Mouse (Mus musculus): ENCODE measurements around the gene Hecw2. TPM values are rescaled to one million over a fixed set of nuclear protein-coding genes. Genes with fewer than 3 reads are reported as not detected.

Hecw2 gene
- polyA plus RNA-seq, 1 experiment from 2014 or later: 2.9 TPM

DNA sequence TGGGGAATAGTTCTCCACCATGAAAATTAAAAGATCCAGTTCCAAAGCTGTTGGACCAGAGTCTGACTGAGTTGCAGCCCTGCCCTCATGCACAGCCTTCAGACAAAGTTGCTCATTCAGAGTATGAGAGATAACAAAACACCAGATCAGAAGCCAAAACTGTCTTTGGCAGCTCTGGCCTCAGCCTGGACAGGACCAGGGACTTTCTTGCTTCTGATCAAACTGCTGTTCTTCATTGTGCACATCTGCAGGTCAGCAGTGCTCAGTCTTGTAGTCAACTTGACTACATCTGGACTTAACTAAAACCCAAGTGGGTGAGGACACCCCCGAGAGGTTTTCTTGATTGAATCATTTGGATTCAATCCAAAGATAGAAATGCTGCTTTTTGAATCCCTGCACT lies 120.5 kb downstream of the Hecw2 start:
- Histone ChIP-seq H3K36me3 (ENCODE audit: control insufficient read depth, insufficient read depth, low read length) (no peaks in the 10 kb centered on the region), H3K4me1 (replicated peaks; ENCODE audit: control insufficient read depth, insufficient read depth, low read length) (no peaks in the 10 kb centered on the region), H3K4me2 (ENCODE audit: low read depth, low read length, severe bottlenecking) (no peak overlapping the region), H3K9me3 (ENCODE audit: control insufficient read depth, low read length) (no peaks in the 10 kb centered on the region), H3K27me3 (ENCODE audit: control insufficient read depth, insufficient read depth, low read length) (no peaks in the 10 kb centered on the region), H3K9ac (ENCODE audit: low read length) (no peak overlapping the region), H3K27ac (ENCODE audit: low read depth, low read length) (no peak overlapping the region), H3K4me3 (ENCODE audit: low read depth, low read length) (no peak overlapping the region)
- no peak for ATAC-seq (replicated peaks; ENCODE audit: low FRiP score)
- 68% methylated on average over 1 of the region's 1 CpGs for WGBS
- DNase-seq (ENCODE audit: low spot score): no peak

DNA sequence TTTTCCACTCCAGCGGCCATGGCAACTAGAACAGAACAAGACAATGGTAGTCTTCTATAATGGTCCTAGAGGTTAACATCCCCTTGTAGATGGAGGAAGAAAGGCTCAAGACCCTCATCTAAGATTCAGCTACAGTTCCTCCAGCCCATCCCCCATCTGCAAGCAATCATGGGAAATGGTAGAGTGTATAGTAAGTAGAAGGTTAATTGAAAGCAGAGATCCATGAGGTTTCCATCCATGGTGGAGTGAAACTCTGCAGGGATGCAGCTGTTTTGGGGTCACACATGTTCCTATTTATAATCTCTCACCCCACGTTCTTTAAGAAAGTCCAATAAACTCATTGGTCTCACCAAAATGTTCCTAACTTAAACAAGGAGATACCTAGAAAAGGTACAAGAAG lies 124.8 kb downstream of the Hecw2 start:
- Histone ChIP-seq H3K27me3 (ENCODE audit: control insufficient read depth, insufficient read depth, low read length) (no peaks in the 10 kb centered on the region), H3K27ac (ENCODE audit: low read depth, low read length) (no peak overlapping the region), H3K9ac (ENCODE audit: low read length) (no peak overlapping the region), H3K4me3 (ENCODE audit: low read depth, low read length) (no peak overlapping the region), H3K36me3 (ENCODE audit: control insufficient read depth, insufficient read depth, low read length) (no peaks in the 10 kb centered on the region), H3K9me3 (ENCODE audit: control insufficient read depth, low read length) (no peaks in the 10 kb centered on the region), H3K4me2 (ENCODE audit: low read depth, low read length, severe bottlenecking) (no peak overlapping the region), H3K4me1 (replicated peaks; ENCODE audit: control insufficient read depth, insufficient read depth, low read length) (no peaks in the 10 kb centered on the region)
- no peak for DNase-seq (ENCODE audit: low spot score)
- no peak for ATAC-seq (replicated peaks; ENCODE audit: low FRiP score)
- WGBS: 75% methylated on average over 2 of the region's 2 CpGs

DNA sequence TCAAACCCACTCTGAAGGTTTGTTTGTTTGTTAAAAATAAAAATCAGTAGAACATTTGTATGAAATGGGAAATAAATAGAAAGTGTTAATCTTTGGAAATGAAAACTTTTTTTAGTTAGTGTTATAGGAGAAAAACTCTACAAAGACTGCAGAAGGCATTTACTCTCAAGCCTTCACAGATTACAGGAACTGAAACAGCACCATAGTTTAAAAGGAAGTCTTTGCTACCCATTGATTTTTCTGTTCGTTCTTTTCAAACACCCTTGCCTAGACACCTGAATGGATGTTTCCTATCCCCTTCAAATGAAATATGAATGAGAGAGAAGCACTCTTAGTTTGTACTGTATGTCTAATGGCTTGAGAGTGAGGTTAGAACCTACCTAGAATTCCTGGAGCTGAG lies 126.7 kb downstream of the Hecw2 start:
- H3K27ac ChIP-seq (ENCODE audit: low read depth, low read length): no peak overlapping the region

DNA sequence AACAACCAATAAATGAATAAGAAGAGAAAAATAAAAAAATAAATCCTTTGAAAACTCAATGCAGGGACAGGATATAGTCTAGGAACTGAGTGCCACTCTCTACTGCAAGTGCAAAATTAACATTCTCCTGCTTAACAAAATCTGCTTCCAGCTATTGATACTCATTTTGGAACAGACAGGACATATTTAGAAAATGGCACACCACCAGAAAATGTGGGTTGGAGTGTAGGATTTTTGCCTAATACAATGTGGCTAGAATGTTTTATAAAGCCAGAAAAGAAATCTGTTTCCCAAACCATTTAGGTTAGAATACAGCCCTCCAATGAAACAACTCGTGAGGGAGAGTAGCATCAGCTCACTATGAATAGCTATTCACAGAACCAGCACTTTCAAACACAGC lies 129.5 kb downstream of the Hecw2 start:
- DNase-seq (ENCODE audit: low spot score): no peak
- Histone ChIP-seq H3K4me3 (ENCODE audit: low read depth, low read length) (no peak overlapping the region), H3K9me3 (ENCODE audit: control insufficient read depth, low read length) (no peaks in the 10 kb centered on the region), H3K4me2 (ENCODE audit: low read depth, low read length, severe bottlenecking) (no peak overlapping the region), H3K9ac (ENCODE audit: low read length) (no peak overlapping the region), H3K4me1 (replicated peaks; ENCODE audit: control insufficient read depth, insufficient read depth, low read length) (no peaks in the 10 kb centered on the region), H3K27me3 (ENCODE audit: control insufficient read depth, insufficient read depth, low read length) (no peaks in the 10 kb centered on the region), H3K27ac (ENCODE audit: low read depth, low read length) (no peak overlapping the region), H3K36me3 (ENCODE audit: control insufficient read depth, insufficient read depth, low read length) (no peaks in the 10 kb centered on the region)
- ATAC-seq (replicated peaks; ENCODE audit: low FRiP score): no peak
- 60% methylated on average over 1 of the region's 1 CpGs for WGBS

More for the DNA sequence above, 126.7 kb downstream of the Hecw2 start:
- DNase-seq (ENCODE audit: low spot score): no peak
- Histone ChIP-seq H3K4me3 (ENCODE audit: low read depth, low read length) (no peak overlapping the region), H3K4me2 (ENCODE audit: low read depth, low read length, severe bottlenecking) (no peak overlapping the region), H3K4me1 (replicated peaks; ENCODE audit: control insufficient read depth, insufficient read depth, low read length) (no peaks in the 10 kb centered on the region), H3K9ac (ENCODE audit: low read length) (no peak overlapping the region), H3K9me3 (ENCODE audit: control insufficient read depth, low read length) (no peaks in the 10 kb centered on the region), H3K27me3 (ENCODE audit: control insufficient read depth, insufficient read depth, low read length) (no peaks in the 10 kb centered on the region), H3K36me3 (ENCODE audit: control insufficient read depth, insufficient read depth, low read length) (no peaks in the 10 kb centered on the region)
- 79% methylated on average over 1 of the region's 1 CpGs for WGBS
- ATAC-seq (replicated peaks; ENCODE audit: low FRiP score): no peak

DNA sequence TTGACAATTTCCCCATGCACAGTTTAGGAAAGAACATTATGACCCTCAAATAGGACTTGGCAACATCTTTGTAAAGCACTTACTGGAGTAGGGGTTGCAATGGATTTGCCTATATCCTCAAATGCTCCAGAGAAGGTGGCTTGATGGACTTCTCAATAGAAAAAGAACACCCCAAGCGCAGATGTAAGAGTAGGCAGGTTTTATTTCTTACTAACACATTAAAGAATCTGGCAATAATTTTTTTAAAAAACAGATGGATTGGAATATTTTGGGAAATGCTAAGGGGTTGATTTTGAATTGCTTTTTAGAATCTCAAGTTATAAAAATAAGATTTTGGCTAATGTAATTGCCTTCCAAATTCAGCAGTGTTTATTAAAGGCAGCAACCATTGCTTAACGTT lies 133.9 kb downstream of the Hecw2 start:
- Histone ChIP-seq H3K27me3 (ENCODE audit: control insufficient read depth, insufficient read depth, low read length) (no peaks in the 10 kb centered on the region), H3K4me1 (replicated peaks; ENCODE audit: control insufficient read depth, insufficient read depth, low read length) (no peaks in the 10 kb centered on the region), H3K27ac (ENCODE audit: low read depth, low read length) (no peak overlapping the region), H3K4me3 (ENCODE audit: low read depth, low read length) (no peak overlapping the region), H3K9me3 (ENCODE audit: control insufficient read depth, low read length) (no peaks in the 10 kb centered on the region), H3K9ac (ENCODE audit: low read length) (no peak overlapping the region), H3K36me3 (ENCODE audit: control insufficient read depth, insufficient read depth, low read length) (no peaks in the 10 kb centered on the region), H3K4me2 (ENCODE audit: low read depth, low read length, severe bottlenecking) (no peak overlapping the region)
- WGBS: 88% methylated on average over 2 of the region's 2 CpGs
- ATAC-seq (replicated peaks; ENCODE audit: low FRiP score) (no peak), DNase-seq (ENCODE audit: low spot score) (no peak)

DNA sequence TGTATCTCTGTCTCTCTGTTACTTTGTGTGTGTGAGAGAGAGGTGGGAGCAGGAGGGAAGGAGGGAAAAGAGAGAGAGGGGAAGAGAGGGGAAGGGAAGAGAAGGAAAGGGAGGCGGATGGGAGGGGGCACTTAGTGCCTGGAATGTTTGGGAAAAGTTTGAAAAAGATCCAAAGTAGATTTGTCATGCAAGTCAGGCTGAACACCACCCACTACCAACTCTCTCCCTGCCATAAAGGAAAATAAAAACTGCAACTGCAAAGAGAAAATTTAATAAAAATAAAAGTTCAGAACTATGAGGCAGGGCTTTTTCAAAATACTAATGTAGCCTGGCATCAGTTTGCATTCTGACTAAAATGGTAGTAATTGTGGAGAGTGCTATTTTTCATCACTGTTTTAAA lies 135.2 kb downstream of the Hecw2 start:
- Histone ChIP-seq H3K27ac (ENCODE audit: low read depth, low read length) (no peak overlapping the region), H3K4me3 (ENCODE audit: low read depth, low read length) (no peak overlapping the region), H3K27me3 (ENCODE audit: control insufficient read depth, insufficient read depth, low read length) (no peaks in the 10 kb centered on the region), H3K4me2 (ENCODE audit: low read depth, low read length, severe bottlenecking) (no peak overlapping the region), H3K36me3 (ENCODE audit: control insufficient read depth, insufficient read depth, low read length) (no peaks in the 10 kb centered on the region), H3K9ac (ENCODE audit: low read length) (no peak overlapping the region), H3K9me3 (ENCODE audit: control insufficient read depth, low read length) (no peaks in the 10 kb centered on the region), H3K4me1 (replicated peaks; ENCODE audit: control insufficient read depth, insufficient read depth, low read length) (no peaks in the 10 kb centered on the region)
- 90% methylated on average over 1 of the region's 1 CpGs for WGBS
- ATAC-seq (replicated peaks; ENCODE audit: low FRiP score): no peak
- DNase-seq (ENCODE audit: low spot score): no peak

DNA sequence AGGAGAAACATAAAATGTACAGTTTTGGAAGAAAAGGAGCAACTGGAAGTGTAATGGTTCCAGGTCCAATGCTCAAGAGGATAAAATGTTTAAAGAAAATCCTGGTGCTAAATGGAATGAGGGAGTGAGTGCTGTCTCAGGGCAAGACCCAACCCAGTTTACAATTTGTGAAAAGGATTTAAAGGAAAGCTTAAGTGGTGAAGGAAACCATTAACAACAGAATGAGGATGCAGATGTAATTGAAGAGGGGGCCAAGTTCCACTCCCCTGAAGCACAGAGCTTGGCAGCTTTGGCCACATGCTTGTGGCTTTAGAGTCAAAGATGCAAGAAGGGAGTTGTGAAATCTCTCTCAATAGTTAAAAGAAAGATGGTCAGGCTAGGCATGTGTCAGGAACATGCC lies 142.2 kb downstream of the Hecw2 start:
- H3K9ac ChIP-seq (ENCODE audit: low read length): no peak overlapping the region
- ATAC-seq (replicated peaks; ENCODE audit: low FRiP score) (no peak), DNase-seq (ENCODE audit: low spot score) (no peak)
- H3K4me3 ChIP-seq (ENCODE audit: low read depth, low read length): no peak overlapping the region
- H3K9me3 ChIP-seq (ENCODE audit: control insufficient read depth, low read length): no peaks in the 10 kb centered on the region
- H3K27me3 ChIP-seq (ENCODE audit: control insufficient read depth, insufficient read depth, low read length): no peaks in the 10 kb centered on the region
- no peak overlapping the region for H3K4me2 ChIP-seq (ENCODE audit: low read depth, low read length, severe bottlenecking)
- H3K27ac ChIP-seq (ENCODE audit: low read depth, low read length): no peak overlapping the region
- H3K4me1 ChIP-seq (replicated peaks; ENCODE audit: control insufficient read depth, insufficient read depth, low read length): no peaks in the 10 kb centered on the region
- no peaks in the 10 kb centered on the region for H3K36me3 ChIP-seq (ENCODE audit: control insufficient read depth, insufficient read depth, low read length)

DNA sequence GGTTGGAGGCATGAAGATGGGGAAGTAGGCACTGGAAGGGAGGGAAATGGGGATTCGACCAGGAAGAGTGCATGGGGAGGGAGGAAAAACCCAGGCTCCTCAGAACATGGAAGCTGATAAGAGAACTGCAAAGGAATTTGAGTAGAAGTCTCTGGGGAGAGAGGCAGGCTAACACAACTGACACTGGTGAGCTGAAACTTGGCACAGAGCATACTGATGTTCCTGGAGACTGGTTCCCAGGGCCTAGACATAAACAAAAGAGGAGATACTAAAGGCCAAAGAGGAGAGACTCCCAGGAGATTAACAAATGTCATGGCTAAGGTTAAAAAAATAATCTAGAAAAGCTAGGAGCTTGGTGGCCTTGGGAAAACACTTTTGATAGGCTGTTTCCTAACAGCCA lies 148.0 kb downstream of the Hecw2 start:
- Histone ChIP-seq H3K36me3 (ENCODE audit: control insufficient read depth, insufficient read depth, low read length) (no peaks in the 10 kb centered on the region), H3K4me2 (ENCODE audit: low read depth, low read length, severe bottlenecking) (no peak overlapping the region), H3K4me3 (ENCODE audit: low read depth, low read length) (no peak overlapping the region), H3K4me1 (replicated peaks; ENCODE audit: control insufficient read depth, insufficient read depth, low read length) (no peaks in the 10 kb centered on the region), H3K27ac (ENCODE audit: low read depth, low read length) (no peak overlapping the region), H3K27me3 (ENCODE audit: control insufficient read depth, insufficient read depth, low read length) (no peaks in the 10 kb centered on the region), H3K9ac (ENCODE audit: low read length) (no peak overlapping the region), H3K9me3 (ENCODE audit: control insufficient read depth, low read length) (no peaks in the 10 kb centered on the region)
- 79% methylated on average over 1 of the region's 1 CpGs for WGBS
- DNase-seq (ENCODE audit: low spot score) (no peak), ATAC-seq (replicated peaks; ENCODE audit: low FRiP score) (no peak)

DNA sequence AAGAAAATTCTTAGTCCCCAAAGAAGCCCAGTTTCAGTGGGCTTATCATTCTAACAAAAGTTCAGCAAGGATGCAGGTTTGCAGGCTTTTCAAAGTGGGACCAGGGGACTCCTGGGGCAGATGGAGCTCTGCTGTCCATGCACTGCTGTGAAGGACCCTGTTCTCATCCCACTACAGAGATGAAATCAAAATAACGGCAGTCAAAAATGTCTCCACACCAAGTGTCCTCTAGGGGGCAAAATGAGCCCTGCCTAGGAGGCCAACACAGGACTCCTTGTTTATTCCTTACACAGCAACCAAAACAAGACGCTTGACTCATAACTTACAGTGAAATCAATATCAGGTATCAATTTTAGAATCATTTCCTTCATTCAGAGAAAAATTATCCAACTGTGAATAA lies 155.9 kb downstream of the Hecw2 start:
- Histone ChIP-seq H3K27me3 (ENCODE audit: control insufficient read depth, insufficient read depth, low read length) (no peaks in the 10 kb centered on the region), H3K4me1 (replicated peaks; ENCODE audit: control insufficient read depth, insufficient read depth, low read length) (no peaks in the 10 kb centered on the region), H3K9me3 (ENCODE audit: control insufficient read depth, low read length) (no peaks in the 10 kb centered on the region), H3K36me3 (ENCODE audit: control insufficient read depth, insufficient read depth, low read length) (no peaks in the 10 kb centered on the region), H3K4me3 (ENCODE audit: low read depth, low read length) (no peak overlapping the region), H3K4me2 (ENCODE audit: low read depth, low read length, severe bottlenecking) (no peak overlapping the region), H3K9ac (ENCODE audit: low read length) (no peak overlapping the region), H3K27ac (ENCODE audit: low read depth, low read length) (no peak overlapping the region)
- WGBS: 56% methylated on average over 2 of the region's 2 CpGs
- ATAC-seq (replicated peaks; ENCODE audit: low FRiP score) (0 out of 2 replicates have a peak, but pooled peaks have one; percentile 65), DNase-seq (ENCODE audit: low spot score) (peak; percentile 50)

All from forebrain, embryonic 11.5 days (tissue).